Mouse (Mus musculus) neural tube, embryonic 14.5 days (tissue): Measurements from ENCODE around the gene Smtn. TPM values are rescaled to one million over a fixed set of nuclear protein-coding genes. Genes with fewer than 3 reads are reported as not detected.

Experiments
- ATAC-seq: fragments of 200-750 bp; cut with Nextera tagmentation; 2 replicates; pipeline ENCODE4 v1.8.0; 2017; ENCODE audit warnings: low read depth, mild to moderate bottlenecking, moderate TSS enrichment, moderate library complexity
- H3K27ac ChIP-seq: fragments of 300-500 bp; sonication (generic); 2 replicates; pipeline ENCODE4 v1.5.1; 2014; ENCODE audit warnings: low read depth, mild to moderate bottlenecking, control low read depth, low read length, moderate library complexity, mixed read lengths
- H3K27me3 ChIP-seq: fragments of 300-500 bp; sonication (generic); 2 replicates; pipeline ENCODE4 v1.6.1; 2014; ENCODE audit warnings: low read length; ENCODE audit not compliant: control insufficient read depth, insufficient read depth
- H3K36me3 ChIP-seq: fragments of 300-500 bp; sonication (generic); 2 replicates; pipeline ENCODE4 v1.6.1; 2014; ENCODE audit warnings: low read length, mixed read lengths; ENCODE audit not compliant: control insufficient read depth, insufficient read depth
- H3K4me1 ChIP-seq: fragments of 300-500 bp; sonication (generic); 2 replicates; pipeline ENCODE4 v1.6.1; 2014; ENCODE audit warnings: low read length; ENCODE audit not compliant: control insufficient read depth, insufficient read depth
- H3K4me2 ChIP-seq: fragments of 300-500 bp; sonication (generic); 2 replicates; pipeline ENCODE4 v1.6.1; 2014; ENCODE audit warnings: mild to moderate bottlenecking, low read depth, low read length, control low read depth
- H3K4me3 ChIP-seq: fragments of 300-500 bp; sonication (generic); 2 replicates; pipeline ENCODE4 v1.5.1; 2014; ENCODE audit warnings: low read depth, low read length, control low read depth, mixed read lengths
- H3K9ac ChIP-seq: fragments of 300-500 bp; sonication (generic); replicated peaks from 2 replicates; pipeline ENCODE4 v1.6.1; 2014; ENCODE audit warnings: low read depth, mild to moderate bottlenecking, control low read depth, low read length, mixed read lengths
- H3K9me3 ChIP-seq: fragments of 300-500 bp; sonication (generic); 2 replicates; pipeline ENCODE4 v1.6.1; 2016; ENCODE audit warnings: low read length; ENCODE audit not compliant: control insufficient read depth
- WGBS: fragments of 180-500 bp; shearing (Covaris S2); extraction: QIAGEN DNeasy Blood & Tissue Kit; methylation state at CpG from one replicate; pipeline ENCODE4 v1.1.7; 2014; 5-methylcytosine and 5-hydroxymethylcytosine counted together
- polyA plus RNA-seq: library from polyadenylated mRNA; unstranded; fragments of >200 nt; fragmentation: Nextera tagmentation; extraction: Ambion mirVana; gene quantifications from 2 replicates; pipeline ENCODE4 v1.2.1, GENCODE M21; 2014

Gene Smtn
- polyA plus RNA-seq, 1 experiment from 2014 or later = 7.8 TPM

- H3K36me3 ChIP-seq = no peaks in the 10 kb centered on the region
- WGBS = 53% methylated on average over 3 of the region's 3 CpGs
- H3K4me1 ChIP-seq = no peaks in the 10 kb centered on the region
- H3K4me2 ChIP-seq = no peak overlapping the region
- H3K4me3 ChIP-seq = no peak overlapping the region
- no peak for ATAC-seq
- no peaks in the 10 kb centered on the region for H3K9me3 ChIP-seq
- no peak overlapping the region for H3K27ac ChIP-seq
- no peaks in the 10 kb centered on the region for H3K27me3 ChIP-seq
- H3K9ac ChIP-seq = no peak overlapping the region
These were observed 34.8 kb upstream of the Smtn start for GRCm38 (mm10) chr11:3575238-3575637.

- Histone ChIP-seq H3K36me3 (no peaks in the 10 kb centered on the region), H3K9ac (no peak overlapping the region), H3K4me3 (no peak overlapping the region), H3K4me2 (no peak overlapping the region), H3K9me3 (no peaks in the 10 kb centered on the region), H3K4me1 (no peaks in the 10 kb centered on the region), H3K27ac (no peak overlapping the region), H3K27me3 (no peaks in the 10 kb centered on the region)
- no peak for ATAC-seq
- 10% methylated on average over 9 of the region's 9 CpGs for WGBS
These were observed 32.7 kb upstream of the Smtn start for GRCm38 (mm10) chr11:3573092-3573491.

- Histone ChIP-seq H3K36me3 (no peaks in the 10 kb centered on the region), H3K4me1 (no peaks in the 10 kb centered on the region), H3K9ac (no peak overlapping the region), H3K9me3 (no peaks in the 10 kb centered on the region), H3K27ac (no peak overlapping the region), H3K27me3 (no peaks in the 10 kb centered on the region), H3K4me2 (no peak overlapping the region), H3K4me3 (no peak overlapping the region)
- 92% methylated on average over 6 of the region's 6 CpGs for WGBS
- no peak for ATAC-seq
These were observed 31.8 kb upstream of the Smtn start for GRCm38 (mm10) chr11:3572181-3572580.

- H3K9ac ChIP-seq = no peak overlapping the region
- no peaks in the 10 kb centered on the region for H3K27me3 ChIP-seq
- H3K4me3 ChIP-seq = no peak overlapping the region
- no peaks in the 10 kb centered on the region for H3K9me3 ChIP-seq
- no peaks in the 10 kb centered on the region for H3K4me1 ChIP-seq
- no peaks in the 10 kb centered on the region for H3K36me3 ChIP-seq
- H3K27ac ChIP-seq = no peak overlapping the region
- no peak overlapping the region for H3K4me2 ChIP-seq
- WGBS = 86% methylated on average over 8 of the region's 8 CpGs
- no peak for ATAC-seq
These were observed 29.9 kb upstream of the Smtn start for GRCm38 (mm10) chr11:3570321-3570720.

- Histone ChIP-seq H3K36me3 (no peaks in the 10 kb centered on the region), H3K4me3 (no peak overlapping the region), H3K27me3 (no peaks in the 10 kb centered on the region), H3K4me2 (no peak overlapping the region), H3K27ac (no peak overlapping the region), H3K9me3 (no peaks in the 10 kb centered on the region), H3K9ac (no peak overlapping the region), H3K4me1 (no peaks in the 10 kb centered on the region)
- WGBS = 89% methylated on average over 1 of the region's 1 CpGs
- ATAC-seq = no peak
These were observed 27.5 kb upstream of the Smtn start for GRCm38 (mm10) chr11:3567896-3568295.

- Histone ChIP-seq H3K4me3 (no peak overlapping the region), H3K4me1 (no peaks in the 10 kb centered on the region), H3K36me3 (no peaks in the 10 kb centered on the region), H3K27me3 (no peaks in the 10 kb centered on the region), H3K9me3 (no peaks in the 10 kb centered on the region), H3K9ac (no peak overlapping the region), H3K4me2 (no peak overlapping the region), H3K27ac (no peak overlapping the region)
- 87% methylated on average over 4 of the region's 4 CpGs for WGBS
- no peak for ATAC-seq
These were observed 25.6 kb upstream of the Smtn start for GRCm38 (mm10) chr11:3566018-3566417.

- Histone ChIP-seq H3K27me3 (no peaks in the 10 kb centered on the region), H3K4me2 (no peak overlapping the region), H3K4me1 (no peaks in the 10 kb centered on the region), H3K4me3 (no peak overlapping the region), H3K9ac (no peak overlapping the region), H3K36me3 (no peaks in the 10 kb centered on the region), H3K9me3 (no peaks in the 10 kb centered on the region), H3K27ac (no peak overlapping the region)
- WGBS = 56% methylated on average over 7 of the region's 7 CpGs
- ATAC-seq = no peak
These were observed 24.0 kb upstream of the Smtn start for GRCm38 (mm10) chr11:3564451-3564850.

- WGBS = 93% methylated on average over 6 of the region's 6 CpGs
- H3K36me3 ChIP-seq = no peaks in the 10 kb centered on the region
- H3K27ac ChIP-seq = no peak overlapping the region
- H3K9ac ChIP-seq = no peak overlapping the region
- H3K4me3 ChIP-seq = no peak overlapping the region
- H3K27me3 ChIP-seq = no peaks in the 10 kb centered on the region
- H3K4me2 ChIP-seq = no peak overlapping the region
- H3K4me1 ChIP-seq = no peaks in the 10 kb centered on the region
- no peak for ATAC-seq
- no peaks in the 10 kb centered on the region for H3K9me3 ChIP-seq
These were observed 23.4 kb upstream of the Smtn start for GRCm38 (mm10) chr11:3563853-3564252.

- Histone ChIP-seq H3K27ac (no peak overlapping the region), H3K27me3 (no peaks in the 10 kb centered on the region), H3K4me2 (no peak overlapping the region), H3K4me1 (no peaks in the 10 kb centered on the region), H3K4me3 (no peak overlapping the region), H3K36me3 (no peaks in the 10 kb centered on the region), H3K9ac (no peak overlapping the region), H3K9me3 (no peaks in the 10 kb centered on the region)
- 80% methylated on average over 5 of the region's 5 CpGs for WGBS
- no peak for ATAC-seq
These were observed 19.8 kb upstream of the Smtn start for GRCm38 (mm10) chr11:3560202-3560601.

GRCm38 (mm10) chr11:3557852-3558251 lies 17.4 kb upstream of the Smtn start:
- Histone ChIP-seq H3K27me3 (no peaks in the 10 kb centered on the region), H3K36me3 (no peaks in the 10 kb centered on the region), H3K4me1 (no peaks in the 10 kb centered on the region), H3K4me2 (no peak overlapping the region), H3K9ac (no peak overlapping the region), H3K4me3 (no peak overlapping the region), H3K27ac (no peak overlapping the region), H3K9me3 (no peaks in the 10 kb centered on the region)
- ATAC-seq = no peak
- WGBS = 85% methylated on average over 3 of the region's 3 CpGs
